Mouse (Mus musculus) C2C12 (cell line): ENCODE results near the gene Ddx17.

Source experiments
- CTCF ChIP-seq: IDR thresholded peaks from one replicate; pipeline ENCODE4 v1.5.1; 2011; ENCODE audit not compliant: control insufficient read depth, insufficient read depth, insufficient read length
- MYOG ChIP-seq: IDR thresholded peaks from one replicate; pipeline ENCODE4 v1.6.1; 2011; ENCODE audit not compliant: control insufficient read depth, insufficient read length; ENCODE audit errors: extremely low read depth

- TF ChIP-seq CTCF (no peak), MYOG (no peak)
Measured at GRCm38 (mm10) chr15:79502891-79503341, 43.6 kb downstream of the Ddx17 start.
